Mouse (Mus musculus) liver, postnatal 0 days (tissue): Measurements from ENCODE around the gene Cnih4. TPM values are rescaled to one million over a fixed set of nuclear protein-coding genes. Genes with fewer than 3 reads are reported as not detected.

Experiments
- ATAC-seq: fragments of 200-750 bp; cut with Nextera tagmentation; 2 replicates; pipeline ENCODE4 v1.8.0; 2017; ENCODE audit warnings: mild to moderate bottlenecking, moderate library complexity
- DNase-seq: peaks from one replicate; pipeline ENCODE4 v3.0.0-alpha.2; 2016
- H3K27ac ChIP-seq: fragments of 300-500 bp; sonication (generic); 2 replicates; pipeline ENCODE4 v1.5.1; 2014; ENCODE audit warnings: antibody characterized with exemption, moderate library complexity, mild to moderate bottlenecking, low read depth
- H3K27me3 ChIP-seq: fragments of 300-500 bp; sonication (generic); 2 replicates; pipeline ENCODE4 v1.6.1; 2014; ENCODE audit warnings: low read length, control low read depth, mixed read lengths; ENCODE audit not compliant: insufficient read depth
- H3K36me3 ChIP-seq: fragments of 300-500 bp; sonication (generic); replicated peaks from 2 replicates; pipeline ENCODE4 v1.6.1; 2014; ENCODE audit warnings: mild to moderate bottlenecking, control low read depth, low read length, moderate library complexity, mixed read lengths; ENCODE audit not compliant: insufficient read depth
- H3K4me1 ChIP-seq: fragments of 300-500 bp; sonication (generic); 2 replicates; pipeline ENCODE4 v1.6.1; 2014; ENCODE audit warnings: antibody characterized with exemption, mild to moderate bottlenecking, control low read depth; ENCODE audit not compliant: insufficient read depth
- H3K4me2 ChIP-seq: fragments of 300-500 bp; sonication (generic); 2 replicates; pipeline ENCODE4 v1.6.1; 2014; ENCODE audit warnings: low read depth, mild to moderate bottlenecking, low read length, moderate library complexity, mixed read lengths
- H3K4me3 ChIP-seq: fragments of 300-500 bp; sonication (generic); 2 replicates; pipeline ENCODE4 v1.5.1; 2014; ENCODE audit warnings: low read depth, low read length
- H3K9ac ChIP-seq: fragments of 300-500 bp; sonication (generic); replicated peaks from 2 replicates; pipeline ENCODE4 v1.6.1; 2014; ENCODE audit warnings: mild to moderate bottlenecking, moderate library complexity
- H3K9me3 ChIP-seq: fragments of 300-500 bp; sonication (generic); 2 replicates; pipeline ENCODE4 v1.6.1; 2016; ENCODE audit warnings: mild to moderate bottlenecking, control low read depth, low read length, mixed read lengths
- CTCF ChIP-seq: sonication (generic); IDR thresholded peaks from 2 replicates; pipeline ENCODE4 v1.5.1; 2016; ENCODE audit warnings: antibody characterized with exemption, low read depth
- EP300 ChIP-seq: IDR thresholded peaks from 2 replicates; pipeline ENCODE4 v1.6.1; 2016; ENCODE audit warnings: antibody characterized with exemption, low read depth, mild to moderate bottlenecking
- WGBS: fragments of 180-500 bp; shearing (Covaris S2); extraction: QIAGEN DNeasy Blood & Tissue Kit; methylation state at CpG from one replicate; pipeline ENCODE4 v1.1.7; 2014; ENCODE audit not compliant: insufficient replicate concordance; 5-methylcytosine and 5-hydroxymethylcytosine counted together
- polyA plus RNA-seq: library from polyadenylated mRNA; unstranded; fragments of >200 nt; fragmentation: Nextera tagmentation; extraction: Ambion mirVana; gene quantifications from 2 replicates; pipeline ENCODE4 v1.2.1, GENCODE M21; 2015

Cnih4 gene
- polyA plus RNA-seq, 1 experiment from 2014 or later = 40.0 TPM

GRCm38 (mm10) chr1:181150431-181150826 lies 5.9 kb downstream of the Cnih4 start:
- WGBS = 70% methylated on average over 3 of the region's 3 CpGs
- ATAC-seq (0 out of 2 replicates have a peak, but pooled peaks have one; percentile 0), DNase-seq (no peak)
- no peak overlapping the region for H3K4me3 ChIP-seq
- peak overlapping the region; percentile 94 for H3K4me2 ChIP-seq
- H3K4me1 ChIP-seq = peaks cover 23% of the 10 kb centered on the region
- no peak overlapping the region for H3K27ac ChIP-seq
- no peak overlapping the region for H3K9ac ChIP-seq
- no peaks in the 10 kb centered on the region for H3K9me3 ChIP-seq
- H3K36me3 ChIP-seq = no peaks in the 10 kb centered on the region; the same call in 1 of the 2 replicates
- H3K27me3 ChIP-seq = no peaks in the 10 kb centered on the region
- TF ChIP-seq CTCF (no peak), EP300 (no peak)

GRCm38 (mm10) chr1:181150827-181151534 lies 6.5 kb downstream of the Cnih4 start:
- peak overlapping the region; percentile 94 for H3K4me2 ChIP-seq
- ATAC-seq (peak; percentile 92), DNase-seq (peak; percentile 93)
- H3K27me3 ChIP-seq = no peaks in the 10 kb centered on the region
- TF ChIP-seq EP300 (no peak), CTCF (no peak)
- under 1% methylated on average over 54 of the region's 59 CpGs for WGBS
- H3K9ac ChIP-seq = peak overlapping the region; percentile 87
- H3K36me3 ChIP-seq = no peaks in the 10 kb centered on the region; the same call in 1 of the 2 replicates
- H3K27ac ChIP-seq = peak overlapping the region; percentile 83
- no peaks in the 10 kb centered on the region for H3K9me3 ChIP-seq
- peaks cover 21% of the 10 kb centered on the region for H3K4me1 ChIP-seq
- H3K4me3 ChIP-seq = peak overlapping the region; percentile 87

DNA sequence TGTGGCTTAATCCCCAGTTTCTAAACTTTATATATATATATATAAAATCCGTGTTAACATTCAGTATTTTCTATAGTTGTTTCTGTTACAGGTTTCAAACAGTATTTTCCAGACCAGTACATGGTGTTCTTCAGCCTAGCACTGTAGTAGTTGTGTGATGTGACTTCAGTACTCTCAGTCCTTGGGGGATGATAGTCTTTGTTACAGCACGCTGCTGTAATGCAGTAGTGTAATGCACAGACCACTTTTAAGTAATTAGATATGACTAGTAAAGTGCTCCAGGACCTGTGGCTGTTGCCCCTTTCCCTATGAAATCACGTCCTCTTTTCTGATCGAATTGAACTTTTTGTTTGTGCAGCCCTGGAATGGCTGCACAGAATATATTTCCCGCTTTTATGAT lies 7.0 kb downstream of the Cnih4 start:
- H3K27ac ChIP-seq = no peak overlapping the region; the same call in 1 of the 2 replicates
- 33% methylated on average over 5 of the region's 5 CpGs for WGBS
- H3K4me3 ChIP-seq = peak overlapping the region; percentile 87
- H3K9ac ChIP-seq = peak overlapping the region; percentile 87
- no peaks in the 10 kb centered on the region; the same call in 1 of the 2 replicates for H3K36me3 ChIP-seq
- ATAC-seq (no peak), DNase-seq (no peak)
- no peaks in the 10 kb centered on the region for H3K9me3 ChIP-seq
- no peak for TF ChIP-seq CTCF
- H3K4me2 ChIP-seq = peak overlapping the region; percentile 94
- H3K4me1 ChIP-seq = peaks cover 20% of the 10 kb centered on the region
- H3K27me3 ChIP-seq = no peaks in the 10 kb centered on the region

GRCm38 (mm10) chr1:181167816-181168215 lies 23.3 kb downstream of the Cnih4 start:
- no peak overlapping the region for H3K9ac ChIP-seq
- 85% methylated on average over 2 of the region's 2 CpGs for WGBS
- DNase-seq = no peak

GRCm38 (mm10) chr1:181168377-181168776 lies 23.9 kb downstream of the Cnih4 start:
- no peaks in the 10 kb centered on the region for H3K27me3 ChIP-seq
- ATAC-seq (no peak), DNase-seq (no peak)
- no peak overlapping the region for H3K4me3 ChIP-seq
- no peaks in the 10 kb centered on the region for H3K4me1 ChIP-seq
- no peak overlapping the region for H3K27ac ChIP-seq
- H3K36me3 ChIP-seq = peaks cover 30% of the 10 kb centered on the region
- no peaks in the 10 kb centered on the region for H3K9me3 ChIP-seq
- TF ChIP-seq EP300 (no peak), CTCF (no peak)
- H3K9ac ChIP-seq = no peak overlapping the region
- no peak overlapping the region for H3K4me2 ChIP-seq
- WGBS = 78% methylated on average over 3 of the region's 3 CpGs

More at GRCm38 (mm10) chr1:181167816-181168215, 23.3 kb downstream of the Cnih4 start:
- H3K4me1 ChIP-seq = no peaks in the 10 kb centered on the region
- H3K27ac ChIP-seq = no peak overlapping the region
- no peaks in the 10 kb centered on the region for H3K9me3 ChIP-seq
- no peak overlapping the region for H3K4me2 ChIP-seq
- no peaks in the 10 kb centered on the region for H3K27me3 ChIP-seq
- ATAC-seq = no peak
- H3K36me3 ChIP-seq = peaks cover 31% of the 10 kb centered on the region
- no peak overlapping the region for H3K4me3 ChIP-seq
- TF ChIP-seq CTCF = no peak
- TF ChIP-seq EP300 = no peak

GRCm38 (mm10) chr1:181170210-181170609 lies 25.7 kb downstream of the Cnih4 start:
- Histone ChIP-seq H3K36me3 (peaks cover 35% of the 10 kb centered on the region), H3K4me1 (no peaks in the 10 kb centered on the region), H3K4me3 (no peak overlapping the region), H3K27me3 (no peaks in the 10 kb centered on the region), H3K9me3 (no peaks in the 10 kb centered on the region), H3K27ac (peak overlapping the region; percentile 68), H3K9ac (no peak overlapping the region), H3K4me2 (peak overlapping the region; percentile 2; the same call in 1 of the 2 replicates)
- peak; percentile 45 for DNase-seq
- 35% methylated on average over 8 of the region's 8 CpGs for WGBS
- ATAC-seq = peak; percentile 30; the same call in 1 of the 2 replicates
- TF ChIP-seq EP300 = no peak
- no peak for TF ChIP-seq CTCF
